Mouse (Mus musculus) stomach, embryonic 15.5 days (tissue): ENCODE results near the gene Fem1a. TPM values are rescaled to one million over a fixed set of nuclear protein-coding genes. Genes with fewer than 3 reads are reported as not detected.
A peak's percentile ranks its signal among the peaks of the same experiment; 100 is the strongest.
"Not testable (repeated sequence)": the region's sequence is repeated elsewhere in the genome, so short reads cannot be mapped to it uniquely, and the experiment has no call there.

Experiments used
- ATAC-seq: fragments of 200-750 bp; cut with Nextera tagmentation; 2 replicates; pipeline ENCODE4 v1.8.0; 2017; ENCODE audit warnings: low read depth, moderate number of reproducible peaks, moderate TSS enrichment; ENCODE audit not compliant: insufficient read depth, low FRiP score
- H3K27ac ChIP-seq: fragments of 300-500 bp; sonication (generic); 2 replicates; pipeline ENCODE4 v1.5.1; 2015; ENCODE audit warnings: mild to moderate bottlenecking, inconsistent platforms
- H3K27me3 ChIP-seq: fragments of 300-500 bp; sonication (generic); replicated peaks from 2 replicates; pipeline ENCODE4 v1.6.1; 2015; ENCODE audit warnings: inconsistent platforms
- H3K36me3 ChIP-seq: fragments of 300-500 bp; sonication (generic); 2 replicates; pipeline ENCODE4 v1.6.1; 2015; ENCODE audit warnings: inconsistent platforms
- H3K4me1 ChIP-seq: fragments of 300-500 bp; sonication (generic); 2 replicates; pipeline ENCODE4 v1.6.1; 2015; ENCODE audit warnings: inconsistent platforms
- H3K4me2 ChIP-seq: fragments of 300-500 bp; sonication (generic); 2 replicates; pipeline ENCODE4 v1.6.1; 2015; ENCODE audit warnings: mild to moderate bottlenecking, inconsistent platforms
- H3K4me3 ChIP-seq: fragments of 300-500 bp; sonication (generic); replicated peaks from 2 replicates; pipeline ENCODE4 v1.5.1; 2015; ENCODE audit warnings: inconsistent platforms
- H3K9ac ChIP-seq: fragments of 300-500 bp; sonication (generic); 2 replicates; pipeline ENCODE4 v1.6.1; 2015; ENCODE audit warnings: inconsistent platforms
- H3K9me3 ChIP-seq: fragments of 300-500 bp; sonication (generic); 2 replicates; pipeline ENCODE4 v1.6.1; 2016; ENCODE audit warnings: inconsistent platforms
- WGBS: fragments of 180-500 bp; shearing (Covaris S2); methylation state at CpG from one replicate; pipeline ENCODE4 v1.1.7; 2015; 5-methylcytosine and 5-hydroxymethylcytosine counted together
- polyA plus RNA-seq: library from polyadenylated mRNA; unstranded; fragments of >200 nt; fragmentation: Nextera tagmentation; extraction: Ambion mirVana; gene quantifications from 2 replicates; pipeline ENCODE4 v1.2.1, GENCODE M21; 2015

Gene Fem1a
- polyA plus RNA-seq, 1 experiment from 2014 or later, result 12.7 TPM

GRCm38 (mm10) chr17:56257181-56257894, 728 bp downstream of the Fem1a start:
- 7% methylated on average over 58 of the region's 58 CpGs for WGBS
- H3K4me2 ChIP-seq, result peak overlapping the region; percentile 96
- H3K4me3 ChIP-seq, result peak overlapping the region; percentile 67
- no peaks in the 10 kb centered on the region for H3K27me3 ChIP-seq
- peak overlapping the region; percentile 37; the same call in 1 of the 2 replicates for H3K9ac ChIP-seq
- H3K4me1 ChIP-seq, result peaks cover 40% of the 10 kb centered on the region
- no peaks in the 10 kb centered on the region for H3K9me3 ChIP-seq
- peak overlapping the region; percentile 63 for H3K27ac ChIP-seq
- ATAC-seq, result no peak
- peaks cover 22% of the 10 kb centered on the region for H3K36me3 ChIP-seq

DNA sequence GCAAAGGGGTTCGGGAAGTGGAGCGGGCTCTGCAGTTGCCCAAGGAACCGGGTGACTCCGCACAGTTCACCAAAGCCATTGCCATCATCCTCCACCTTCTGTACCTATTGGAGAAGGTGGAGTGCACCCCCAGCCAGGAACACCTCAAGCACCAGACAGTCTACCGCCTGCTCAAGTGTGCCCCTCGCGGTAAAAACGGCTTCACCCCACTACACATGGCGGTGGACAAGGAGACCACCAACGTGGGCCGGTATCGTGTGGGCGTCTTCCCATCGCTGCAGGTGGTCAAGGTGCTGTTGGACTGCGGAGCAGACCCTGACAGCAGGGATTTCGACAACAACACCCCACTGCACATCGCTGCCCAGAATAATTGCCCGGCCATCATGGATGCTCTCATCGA, 1.7 kb downstream of the Fem1a start:
- 93% methylated on average over 19 of the region's 19 CpGs for WGBS
- Histone ChIP-seq H3K36me3 (peaks cover 22% of the 10 kb centered on the region), H3K4me2 (peak overlapping the region; percentile 96), H3K4me1 (peaks cover 40% of the 10 kb centered on the region)
- H3K4me3 ChIP-seq, H3K9ac ChIP-seq, H3K27me3 ChIP-seq, ATAC-seq, H3K27ac ChIP-seq, H3K9me3 ChIP-seq: not testable (repeated sequence)

DNA sequence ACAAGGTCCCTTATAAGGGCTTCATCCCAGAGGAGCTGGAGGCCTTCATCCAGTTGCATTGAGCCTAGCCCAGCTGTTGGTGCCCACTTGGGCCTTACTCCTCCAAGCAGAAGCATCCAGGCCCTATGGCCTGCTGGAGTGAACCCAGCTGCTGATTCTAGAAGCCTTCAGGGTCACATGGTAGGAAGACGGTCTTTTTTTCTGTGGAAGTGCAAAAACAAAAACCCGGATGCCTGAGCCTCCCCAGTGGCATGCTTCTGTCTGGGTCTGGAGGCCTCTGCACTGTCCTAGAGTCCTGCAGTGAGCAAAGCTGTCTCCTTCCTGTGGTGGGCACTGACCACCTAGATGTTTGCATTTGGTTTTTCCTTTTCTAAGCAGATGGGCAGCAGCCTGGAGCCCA, 2.2 kb downstream of the Fem1a start:
- Histone ChIP-seq H3K4me1 (peaks cover 40% of the 10 kb centered on the region), H3K4me2 (peak overlapping the region; percentile 96; the same call in 1 of the 2 replicates)
- 47% methylated on average over 2 of the region's 2 CpGs for WGBS

GRCm38 (mm10) chr17:56259301-56260037, 2.9 kb downstream of the Fem1a start:
- Histone ChIP-seq H3K4me3 (no peak overlapping the region), H3K4me1 (peaks cover 40% of the 10 kb centered on the region)

More for the DNA sequence above, 2.2 kb downstream of the Fem1a start:
- not testable (repeated sequence) for H3K27me3 ChIP-seq, H3K27ac ChIP-seq, H3K9ac ChIP-seq, H3K9me3 ChIP-seq, ATAC-seq
- Histone ChIP-seq H3K4me3 (0 out of 2 replicates have a peak overlapping the region, but pooled peaks have one; percentile 2), H3K36me3 (peaks cover 22% of the 10 kb centered on the region)

GRCm38 (mm10) chr17:56261166-56261565, 4.6 kb downstream of the Fem1a start:
- Histone ChIP-seq H3K27ac (no peak overlapping the region), H3K4me2 (no peak overlapping the region), H3K27me3 (no peaks in the 10 kb centered on the region), H3K9me3 (no peaks in the 10 kb centered on the region), H3K36me3 (peaks cover 26% of the 10 kb centered on the region), H3K4me3 (no peak overlapping the region), H3K4me1 (peaks cover 35% of the 10 kb centered on the region), H3K9ac (no peak overlapping the region)
- 69% methylated on average over 3 of the region's 3 CpGs for WGBS
- no peak for ATAC-seq

More at GRCm38 (mm10) chr17:56259301-56260037, 2.9 kb downstream of the Fem1a start:
- WGBS, result 88% methylated on average over 10 of the region's 10 CpGs
- no peak overlapping the region for H3K4me2 ChIP-seq
- peaks cover 22% of the 10 kb centered on the region for H3K36me3 ChIP-seq
- H3K9ac ChIP-seq, result no peak overlapping the region
- no peaks in the 10 kb centered on the region for H3K9me3 ChIP-seq
- H3K27me3 ChIP-seq, result no peaks in the 10 kb centered on the region
- no peak overlapping the region for H3K27ac ChIP-seq
- no peak for ATAC-seq

DNA sequence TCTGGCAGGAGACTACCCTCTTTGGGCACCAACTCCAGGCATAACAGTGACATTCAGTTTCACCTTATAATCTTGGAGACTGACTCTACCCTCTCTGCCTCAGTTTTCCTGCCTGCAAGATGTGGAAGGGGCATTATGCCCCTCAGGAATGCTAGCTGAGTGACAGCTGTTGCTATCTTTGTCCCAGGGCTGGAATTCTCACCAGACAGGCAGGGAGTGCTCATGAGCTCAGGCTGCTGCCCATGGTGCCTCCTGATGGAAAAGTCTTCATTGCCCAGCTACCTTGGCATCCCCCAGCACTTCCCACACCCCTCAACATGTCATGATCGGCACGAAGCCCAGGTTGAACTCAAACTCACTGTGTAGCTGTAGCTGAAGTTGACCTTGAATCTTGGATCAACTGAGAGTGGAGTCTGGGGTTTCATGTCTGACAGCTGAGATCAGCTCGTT, 6.1 kb downstream of the Fem1a start:
- H3K36me3 ChIP-seq, result peaks cover 26% of the 10 kb centered on the region
- 67% methylated on average over 3 of the region's 3 CpGs for WGBS
- no peak overlapping the region for H3K9ac ChIP-seq
- no peak overlapping the region for H3K4me3 ChIP-seq
- peaks cover 31% of the 10 kb centered on the region for H3K4me1 ChIP-seq
- no peak for ATAC-seq
- no peak overlapping the region for H3K27ac ChIP-seq
- no peak overlapping the region for H3K4me2 ChIP-seq
- no peaks in the 10 kb centered on the region for H3K27me3 ChIP-seq
- H3K9me3 ChIP-seq, result no peaks in the 10 kb centered on the region

DNA sequence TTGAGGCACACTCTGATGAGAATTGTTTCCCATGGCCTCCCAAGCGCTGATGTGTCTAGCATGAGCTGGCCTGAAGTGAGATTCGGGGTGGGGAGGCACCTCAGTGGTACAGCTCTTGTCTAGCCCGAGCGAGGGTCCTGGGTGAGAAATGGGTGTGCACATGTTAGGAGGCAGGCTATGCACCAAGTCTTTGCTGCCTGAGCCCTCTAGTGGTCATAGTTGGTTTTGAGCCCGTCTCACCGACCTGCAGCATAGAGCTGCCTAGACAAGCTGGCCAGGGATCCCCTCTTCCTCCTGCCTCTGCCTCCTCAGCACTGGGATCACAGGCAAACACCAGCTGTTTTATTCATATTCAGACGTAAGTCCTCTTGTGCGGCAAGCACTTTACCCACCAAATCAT, 7.4 kb downstream of the Fem1a start:
- no peaks in the 10 kb centered on the region for H3K9me3 ChIP-seq
- peaks cover 20% of the 10 kb centered on the region for H3K36me3 ChIP-seq
- H3K27ac ChIP-seq, result no peak overlapping the region
- H3K4me3 ChIP-seq, result no peak overlapping the region
- peaks cover 22% of the 10 kb centered on the region for H3K4me1 ChIP-seq
- ATAC-seq, result peak; percentile 63; the same call in 1 of the 2 replicates
- H3K4me2 ChIP-seq, result no peak overlapping the region
- no peak overlapping the region for H3K9ac ChIP-seq
- 16% methylated on average over 8 of the region's 8 CpGs for whole genome bisulfite sequencing
- H3K27me3 ChIP-seq, result no peaks in the 10 kb centered on the region

GRCm38 (mm10) chr17:56265011-56265410, 8.4 kb downstream of the Fem1a start:
- Histone ChIP-seq H3K9ac (no peak overlapping the region), H3K36me3 (peaks cover 18% of the 10 kb centered on the region), H3K27ac (no peak overlapping the region), H3K27me3 (no peaks in the 10 kb centered on the region), H3K4me3 (no peak overlapping the region), H3K4me2 (no peak overlapping the region), H3K9me3 (no peaks in the 10 kb centered on the region), H3K4me1 (peaks cover 19% of the 10 kb centered on the region; the same call in 1 of the 2 replicates)
- ATAC-seq, result no peak
- WGBS, result 90% methylated on average over 4 of the region's 4 CpGs

DNA sequence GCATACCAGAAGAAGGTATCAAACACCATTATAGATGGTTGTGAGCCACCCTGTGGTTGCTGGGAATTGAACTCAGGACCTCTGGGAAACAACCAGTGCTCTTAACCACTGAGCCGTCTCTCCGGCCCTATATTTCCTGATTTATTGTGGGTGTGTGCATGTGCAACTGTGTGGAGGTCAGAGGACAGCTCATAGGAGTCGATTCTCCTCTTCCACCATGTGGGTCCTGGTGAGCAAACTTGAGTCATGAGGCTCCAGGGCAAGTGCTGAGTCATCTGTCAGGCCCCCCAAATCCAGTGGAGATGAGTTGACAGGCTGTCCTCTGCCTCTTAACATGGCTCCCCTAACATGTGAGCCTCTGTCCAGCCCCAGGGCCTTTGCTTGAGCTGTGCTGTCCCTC, 9.3 kb downstream of the Fem1a start:
- H3K27me3 ChIP-seq, result no peaks in the 10 kb centered on the region
- no peak overlapping the region for H3K4me2 ChIP-seq
- H3K36me3 ChIP-seq, result peaks cover 18% of the 10 kb centered on the region
- ATAC-seq, result no peak
- H3K4me1 ChIP-seq, result peaks cover 18% of the 10 kb centered on the region; the same call in 1 of the 2 replicates
- no peak overlapping the region for H3K27ac ChIP-seq
- H3K9me3 ChIP-seq, result no peaks in the 10 kb centered on the region
- no peak overlapping the region for H3K9ac ChIP-seq
- 77% methylated on average over 3 of the region's 3 CpGs for WGBS
- H3K4me3 ChIP-seq, result no peak overlapping the region

- no peaks in the 10 kb centered on the region for H3K27me3 ChIP-seq
- H3K4me2 ChIP-seq, result no peak overlapping the region
- H3K36me3 ChIP-seq, result peaks cover 22% of the 10 kb centered on the region
- H3K27ac ChIP-seq, result no peak overlapping the region
- WGBS, result 53% methylated on average over 3 of the region's 3 CpGs
- no peaks in the 10 kb centered on the region for H3K9me3 ChIP-seq
- no peak for ATAC-seq
- H3K9ac ChIP-seq, result no peak overlapping the region
- no peak overlapping the region for H3K4me3 ChIP-seq
- peaks cover 15% of the 10 kb centered on the region; the same call in 1 of the 2 replicates for H3K4me1 ChIP-seq
Observed at GRCm38 (mm10) chr17:56266271-56266670, 9.7 kb downstream of the Fem1a start.

- Histone ChIP-seq H3K36me3 (peaks cover 21% of the 10 kb centered on the region), H3K4me1 (peaks cover 24% of the 10 kb centered on the region; the same call in 1 of the 2 replicates), H3K9me3 (no peaks in the 10 kb centered on the region), H3K4me3 (peak overlapping the region; percentile 42), H3K9ac (no peak overlapping the region), H3K4me2 (peak overlapping the region; percentile 73), H3K27ac (peak overlapping the region; percentile 86), H3K27me3 (no peaks in the 10 kb centered on the region)
- peak; percentile 82 for ATAC-seq
- WGBS, result 22% methylated on average over 12 of the region's 12 CpGs
Observed at GRCm38 (mm10) chr17:56269153-56269630, 12.6 kb downstream of the Fem1a start.

DNA sequence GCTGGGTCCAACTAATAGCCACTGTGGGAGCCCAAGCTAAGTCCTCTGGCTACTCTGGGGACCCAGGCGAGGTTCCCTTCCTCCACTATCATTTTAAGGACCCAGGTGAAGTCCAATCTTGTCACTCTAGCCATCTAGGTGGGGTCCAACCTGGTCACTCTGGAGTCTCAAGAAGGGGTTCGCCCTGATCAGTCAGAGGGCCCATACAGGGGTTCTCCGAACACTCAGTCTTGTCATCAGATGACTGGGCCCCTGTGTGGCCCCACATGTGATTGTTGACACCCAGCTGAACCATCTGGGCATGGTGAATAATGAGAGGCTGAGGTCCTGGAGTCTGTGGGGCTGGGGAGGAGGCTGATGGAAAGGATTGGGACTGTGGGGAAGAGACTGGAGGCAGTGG, 13.1 kb downstream of the Fem1a start:
- Histone ChIP-seq H3K4me1 (peaks cover 24% of the 10 kb centered on the region; the same call in 1 of the 2 replicates), H3K4me2 (peak overlapping the region; percentile 73), H3K9me3 (no peaks in the 10 kb centered on the region), H3K27me3 (no peaks in the 10 kb centered on the region), H3K9ac (no peak overlapping the region), H3K4me3 (peak overlapping the region; percentile 42; the same call in 1 of the 2 replicates), H3K36me3 (peaks cover 21% of the 10 kb centered on the region), H3K27ac (peak overlapping the region; percentile 86; the same call in 1 of the 2 replicates)
- no peak for ATAC-seq
- WGBS, result 62% methylated on average over 3 of the region's 3 CpGs
